Mouse (Mus musculus) hindbrain, postnatal 0 days (tissue): ENCODE results near the gene Dapl1. TPM values are rescaled to one million over a fixed set of nuclear protein-coding genes. Genes with fewer than 3 reads are reported as not detected.

Experiments used
- ATAC-seq: fragments of 200-750 bp; cut with Nextera tagmentation; 2 replicates; pipeline ENCODE4 v1.8.0; 2017; ENCODE audit warnings: mild to moderate bottlenecking, moderate TSS enrichment, moderate library complexity
- DNase-seq: peaks from one replicate; pipeline ENCODE4 v3.0.0-alpha.2; 2015; ENCODE audit warnings: low spot score
- H3K27ac ChIP-seq: fragments of 300-500 bp; sonication (generic); 2 replicates; pipeline ENCODE4 v1.5.1; 2014; ENCODE audit warnings: mild to moderate bottlenecking
- H3K27me3 ChIP-seq: fragments of 300-500 bp; sonication (generic); 2 replicates; pipeline ENCODE4 v1.6.1; 2014; ENCODE audit warnings: low read length, mixed read lengths; ENCODE audit not compliant: insufficient read depth
- H3K36me3 ChIP-seq: fragments of 300-500 bp; sonication (generic); 2 replicates; pipeline ENCODE4 v1.6.1; 2014; ENCODE audit warnings: low read length, mixed read lengths; ENCODE audit not compliant: insufficient read depth
- H3K4me1 ChIP-seq: fragments of 300-500 bp; sonication (generic); 2 replicates; pipeline ENCODE4 v1.6.1; 2014; ENCODE audit warnings: antibody characterized with exemption, low read length, mixed read lengths; ENCODE audit not compliant: insufficient read depth
- H3K4me2 ChIP-seq: fragments of 300-500 bp; sonication (generic); 2 replicates; pipeline ENCODE4 v1.6.1; 2014; ENCODE audit warnings: low read depth, mild to moderate bottlenecking, low read length, moderate library complexity, mixed read lengths
- H3K4me3 ChIP-seq: fragments of 300-500 bp; sonication (generic); 2 replicates; pipeline ENCODE4 v1.5.1; 2014; ENCODE audit warnings: low read length
- H3K9ac ChIP-seq: fragments of 300-500 bp; sonication (generic); replicated peaks from 2 replicates; pipeline ENCODE4 v1.6.1; 2014; ENCODE audit warnings: mild to moderate bottlenecking, low read length, moderate library complexity, mixed read lengths
- H3K9me3 ChIP-seq: fragments of 300-500 bp; sonication (generic); 2 replicates; pipeline ENCODE4 v1.6.1; 2016; ENCODE audit warnings: low read length, mixed read lengths
- CTCF ChIP-seq: IDR thresholded peaks from 2 replicates; pipeline ENCODE4 v1.5.1; 2016; ENCODE audit warnings: antibody characterized with exemption, control low read depth, low read depth
- WGBS: fragments of 180-500 bp; shearing (Covaris S2); extraction: QIAGEN DNeasy Blood & Tissue Kit; methylation state at CpG from one replicate; pipeline ENCODE4 v1.1.7; 2014; 5-methylcytosine and 5-hydroxymethylcytosine counted together
- polyA plus RNA-seq: library from polyadenylated mRNA; unstranded; fragments of >200 nt; fragmentation: Nextera tagmentation; extraction: Ambion mirVana; gene quantifications from 2 replicates; pipeline ENCODE4 v1.2.1, GENCODE M21; 2015
- total RNA-seq: library from RNA; depleted of rRNA; stranded (reverse); fragments of >200 nt; gene quantifications from 2 replicates; pipeline ENCODE4 v1.2.3, GENCODE M21; 2014

The Dapl1 gene
- total and polyA plus RNA-seq, 2 experiments from 2014 or later = 5.6 TPM; not detected in 1

DNA sequence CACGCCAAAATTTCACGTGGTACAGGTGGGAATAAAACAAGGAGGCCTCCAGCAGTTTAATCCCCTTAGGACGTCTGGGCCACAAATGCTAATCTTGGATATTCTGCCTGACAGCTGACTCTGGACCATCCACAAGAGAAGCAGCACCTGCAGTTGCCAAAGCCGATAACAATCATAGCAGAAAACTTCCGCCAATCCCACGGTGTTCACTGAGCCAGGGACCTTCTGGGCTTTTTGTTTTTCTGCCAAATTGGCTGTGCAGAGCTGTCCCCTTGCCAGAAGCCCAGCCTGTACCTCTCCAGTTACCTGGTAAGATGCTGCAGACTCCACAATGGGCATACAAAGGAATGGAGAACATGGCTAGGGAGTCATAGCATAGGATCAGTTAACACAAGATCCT lies 37.8 kb upstream of the Dapl1 start:
- no peak for TF ChIP-seq CTCF
- 39% methylated on average over 6 of the region's 6 CpGs for WGBS

DNA sequence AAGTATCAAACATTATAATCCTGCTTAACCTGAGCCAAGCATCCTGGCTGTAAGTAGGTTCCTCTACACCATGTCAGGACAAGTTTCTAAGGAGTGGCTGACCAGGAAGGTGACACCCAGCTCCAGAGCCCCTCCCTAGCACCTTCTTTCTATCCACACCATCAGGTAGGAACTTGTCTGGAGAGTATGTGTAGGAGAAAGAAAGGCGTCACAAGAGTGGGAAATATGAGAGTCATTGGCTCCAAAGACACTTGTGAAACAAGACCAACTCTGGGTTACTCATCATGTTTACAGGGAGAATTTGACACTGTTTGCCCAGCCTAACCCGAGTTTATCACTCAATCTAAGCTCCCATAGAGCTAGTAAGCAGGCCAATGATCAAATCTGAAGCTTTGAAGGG lies 36.7 kb upstream of the Dapl1 start:
- Histone ChIP-seq H3K4me1 (0 out of 2 replicates have a peak, but pooled peaks cover 3% of the 10 kb centered on the region), H3K4me2 (no peak overlapping the region), H3K27me3 (no peaks in the 10 kb centered on the region), H3K9me3 (no peaks in the 10 kb centered on the region), H3K9ac (no peak overlapping the region), H3K4me3 (no peak overlapping the region), H3K27ac (no peak overlapping the region), H3K36me3 (no peaks in the 10 kb centered on the region)
- no peak for TF ChIP-seq CTCF
- no peak for ATAC-seq
- WGBS = 73% methylated on average over 2 of the region's 2 CpGs
- no peak for DNase-seq

More for the DNA sequence above, 37.8 kb upstream of the Dapl1 start:
- Histone ChIP-seq H3K4me1 (0 out of 2 replicates have a peak, but pooled peaks cover 3% of the 10 kb centered on the region), H3K4me2 (no peak overlapping the region), H3K9me3 (no peaks in the 10 kb centered on the region), H3K4me3 (no peak overlapping the region), H3K27me3 (no peaks in the 10 kb centered on the region), H3K36me3 (no peaks in the 10 kb centered on the region), H3K27ac (no peak overlapping the region), H3K9ac (no peak overlapping the region)
- ATAC-seq (peak; percentile 83), DNase-seq (peak; percentile 71)

DNA sequence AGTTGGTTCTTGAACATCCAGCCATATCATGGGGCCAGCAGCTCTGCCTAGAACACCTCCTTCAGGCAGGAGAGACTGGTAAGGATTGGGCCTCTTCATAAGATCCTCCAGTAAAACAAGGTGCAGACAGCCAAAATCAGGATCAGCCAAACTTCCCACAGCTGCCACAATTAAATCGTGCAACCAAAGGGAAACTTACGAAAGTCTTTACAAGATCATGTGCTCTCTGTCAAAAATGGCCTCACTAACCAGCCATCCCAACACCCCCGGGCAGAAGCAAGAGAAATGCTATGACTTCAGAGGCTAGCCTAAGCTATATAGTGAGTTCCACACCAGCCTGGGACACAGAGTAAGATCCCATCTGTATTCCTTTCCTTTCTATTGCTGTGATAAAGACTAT lies 35.9 kb upstream of the Dapl1 start:
- H3K4me1 ChIP-seq = 0 out of 2 replicates have a peak, but pooled peaks cover 3% of the 10 kb centered on the region
- no peak overlapping the region for H3K27ac ChIP-seq
- no peak overlapping the region for H3K4me3 ChIP-seq
- WGBS = 84% methylated on average over 3 of the region's 3 CpGs
- no peak overlapping the region for H3K9ac ChIP-seq
- H3K27me3 ChIP-seq = no peaks in the 10 kb centered on the region
- H3K36me3 ChIP-seq = no peaks in the 10 kb centered on the region
- no peak for TF ChIP-seq CTCF
- H3K4me2 ChIP-seq = no peak overlapping the region
- ATAC-seq (no peak), DNase-seq (no peak)
- H3K9me3 ChIP-seq = no peaks in the 10 kb centered on the region

GRCm38 (mm10) chr2:59448921-59449320 lies 35.5 kb upstream of the Dapl1 start:
- DNase-seq = no peak
- Histone ChIP-seq H3K4me1 (0 out of 2 replicates have a peak, but pooled peaks cover 3% of the 10 kb centered on the region), H3K4me3 (no peak overlapping the region), H3K27ac (no peak overlapping the region), H3K4me2 (no peak overlapping the region), H3K9ac (no peak overlapping the region), H3K9me3 (no peaks in the 10 kb centered on the region), H3K27me3 (no peaks in the 10 kb centered on the region), H3K36me3 (no peaks in the 10 kb centered on the region)
- 70% methylated on average over 4 of the region's 4 CpGs for WGBS
- no peak for ATAC-seq
- TF ChIP-seq CTCF = no peak

- 81% methylated on average over 2 of the region's 2 CpGs for WGBS
- Histone ChIP-seq H3K4me1 (0 out of 2 replicates have a peak, but pooled peaks cover 1% of the 10 kb centered on the region), H3K9ac (no peak overlapping the region), H3K27ac (no peak overlapping the region), H3K36me3 (no peaks in the 10 kb centered on the region), H3K9me3 (no peaks in the 10 kb centered on the region), H3K27me3 (no peaks in the 10 kb centered on the region), H3K4me2 (no peak overlapping the region), H3K4me3 (no peak overlapping the region)
- DNase-seq (no peak), ATAC-seq (no peak)
- TF ChIP-seq CTCF = no peak
These were observed 32.8 kb upstream of the Dapl1 start for GRCm38 (mm10) chr2:59451675-59452074.

GRCm38 (mm10) chr2:59452102-59452501 lies 32.4 kb upstream of the Dapl1 start:
- DNase-seq = no peak
- Histone ChIP-seq H3K27me3 (no peaks in the 10 kb centered on the region), H3K27ac (no peak overlapping the region), H3K4me3 (no peak overlapping the region), H3K36me3 (no peaks in the 10 kb centered on the region), H3K4me1 (no peaks in the 10 kb centered on the region), H3K9ac (no peak overlapping the region), H3K4me2 (no peak overlapping the region), H3K9me3 (no peaks in the 10 kb centered on the region)
- WGBS = 56% methylated on average over 3 of the region's 3 CpGs
- ATAC-seq = no peak
- no peak for TF ChIP-seq CTCF

- no peaks in the 10 kb centered on the region for H3K27me3 ChIP-seq
- H3K4me1 ChIP-seq = no peaks in the 10 kb centered on the region
- no peak for TF ChIP-seq CTCF
- no peak overlapping the region for H3K27ac ChIP-seq
- H3K4me3 ChIP-seq = no peak overlapping the region
- H3K4me2 ChIP-seq = no peak overlapping the region
- 84% methylated on average over 6 of the region's 6 CpGs for WGBS
- DNase-seq (no peak), ATAC-seq (no peak)
- no peak overlapping the region for H3K9ac ChIP-seq
- H3K36me3 ChIP-seq = no peaks in the 10 kb centered on the region
- no peaks in the 10 kb centered on the region; the same call in 1 of the 2 replicates for H3K9me3 ChIP-seq
These were observed 22.4 kb upstream of the Dapl1 start for GRCm38 (mm10) chr2:59462086-59462485.
